In genomic region chr7:29251166-29251565, GRCm38 (mm10) we compare ENCODE assay signal across 19 mouse cellular contexts. TPM values are rescaled to one million over a fixed set of nuclear protein-coding genes. Genes with fewer than 3 reads are reported as not detected.
DNase-seq lines count a peak whose midpoint lies in the region; ATAC-seq lines count a peak whose summit lies in the region.
"Had no signal": no experiment of that assay in that cellular context is flagged by ENCODE, and none has a peak within 500 bp of the region (broad histone marks: within the 10 kb centered on the region; RNA-seq: fewer than 3 reads in every experiment).

No protein-coding gene starts in this region.

- H3K9ac ChIP-seq in stomach, embryonic 15.5 days, result no peak overlapping the region
- H3K9ac ChIP-seq: forebrain, embryonic 13.5 days; limb, embryonic 13.5 days had no signal

- peak overlapping the region; percentile 40 for H3K27ac ChIP-seq in stomach, embryonic 15.5 days
- H3K27ac ChIP-seq: embryonic facial prominence, embryonic 10.5 days; forebrain, embryonic 13.5 days; hindbrain, postnatal 0 days; kidney, postnatal 0 days; limb, embryonic 13.5 days had no signal

- H3K4me3 ChIP-seq in stomach, embryonic 15.5 days (replicated peaks), result no peak overlapping the region
- H3K4me3 ChIP-seq: embryonic facial prominence, embryonic 10.5 days; forebrain, embryonic 13.5 days; limb, embryonic 13.5 days had no signal

- H3K9me3 ChIP-seq in stomach, embryonic 15.5 days, result no peaks in the 10 kb centered on the region
- H3K9me3 ChIP-seq: embryonic facial prominence, embryonic 10.5 days; forebrain, embryonic 13.5 days; limb, embryonic 13.5 days had no signal

- H3K4me1 ChIP-seq in stomach, embryonic 15.5 days, result peaks cover 27% of the 10 kb centered on the region

- 53% methylated on average over 3 of the region's 3 CpGs for WGBS in stomach, embryonic 15.5 days

- H3K27me3 ChIP-seq in stomach, embryonic 15.5 days (replicated peaks), result no peaks in the 10 kb centered on the region; the same call in 1 of the 2 replicates
- H3K27me3 ChIP-seq: CH12.LX had no signal

- DNase-seq in induced T-regulatory cell, adult 2 months (ENCODE audit: low read depth), result peak; percentile 44
- peak; percentile 65 for DNase-seq in thymus, postnatal 25 days
- DNase-seq in cerebellum, postnatal 25 days, result no peak
- DNase-seq in right cerebral cortex, postnatal 25 days, result no peak
- DNase-seq in layer of hippocampus, postnatal 14 days (ENCODE audit: low spot score in 2 of 2), result no peak
- DNase-seq: adrenal gland, postnatal 10 days; cerebellum, adult 11 months; cerebellum, postnatal 36 days; layer of hippocampus, adult 9-11 months; lung, postnatal 10 days had no signal

- no peak overlapping the region for H3K4me2 ChIP-seq in stomach, embryonic 15.5 days
- H3K4me2 ChIP-seq: forebrain, embryonic 13.5 days; limb, embryonic 13.5 days had no signal

- H3K36me3 ChIP-seq in stomach, embryonic 15.5 days, result no peaks in the 10 kb centered on the region; the same call in 1 of the 2 replicates

- ATAC-seq in CD4-positive, CD25-positive, alpha-beta regulatory T cell, adult 4 months, result peak; percentile 47
- ATAC-seq in stomach, embryonic 15.5 days (ENCODE audit: insufficient read depth, low FRiP score, low read depth), result peak; percentile 40; the same call in 1 of the 2 replicates
- ATAC-seq: forebrain, embryonic 13.5 days; hindbrain, postnatal 0 days; midbrain, embryonic 16.5 days had no signal

RNA-seq across cellular contexts. Expression of gene 2200002D01Rik, which starts 2.9 kb away (rescaled TPM):
- 1 to 10 TPM; 1.0 to 1.6 TPM for polyA plus RNA-seq in CD4-positive, CD25-positive, alpha-beta regulatory T cell, adult 4 months (2017; shearing (Covaris generic))
- 67.4 and 70.6 TPM in 2 replicates for polyA plus RNA-seq in stomach, embryonic 15.5 days (2015; fragmentation: Nextera tagmentation; extraction: Ambion mirVana)
- not detected for total RNA-seq in layer of hippocampus, postnatal 14 days (2021)
- total RNA-seq: hindbrain, postnatal 0 days had no signal

RNA-seq across cellular contexts. Expression of gene Yif1b, which starts 13.0 kb away (rescaled TPM):
- 10 to 100 TPM; 58.4 to 71.7 TPM for polyA plus RNA-seq in CD4-positive, CD25-positive, alpha-beta regulatory T cell, adult 4 months (2017; shearing (Covaris generic))
- 83.7 and 85.8 TPM in 2 replicates for polyA plus RNA-seq in stomach, embryonic 15.5 days (2015; fragmentation: Nextera tagmentation; extraction: Ambion mirVana)
- total RNA-seq in layer of hippocampus, postnatal 14 days (2021), result 10 to 100 TPM; 42.3 to 49.5 TPM

RNA-seq across cellular contexts. Expression of gene Kcnk6, which starts 18.9 kb away (rescaled TPM):
- polyA plus RNA-seq in CD4-positive, CD25-positive, alpha-beta regulatory T cell, adult 4 months (2017; shearing (Covaris generic)), result 1 to 10 TPM; 2.5 to 5.3 TPM
- 1.6 and 1.9 TPM in 2 replicates for polyA plus RNA-seq in stomach, embryonic 15.5 days (2015; fragmentation: Nextera tagmentation; extraction: Ambion mirVana)
- 1 to 10 TPM; 2.9 to 3.8 TPM for total RNA-seq in layer of hippocampus, postnatal 14 days (2021)

RNA-seq across cellular contexts. Expression of gene Spint2, which starts 30.5 kb away (rescaled TPM):
- 10 to 100 TPM; 71.7 to 73.2 TPM for polyA plus RNA-seq in CD4-positive, CD25-positive, alpha-beta regulatory T cell, adult 4 months (2017; shearing (Covaris generic))
- 525 and 574 TPM in 2 replicates for polyA plus RNA-seq in stomach, embryonic 15.5 days (2015; fragmentation: Nextera tagmentation; extraction: Ambion mirVana)
- 10 to 100 TPM; 16.0 to 27.0 TPM for total RNA-seq in layer of hippocampus, postnatal 14 days (2021)

RNA-seq across cellular contexts. Expression of gene Catsperg1, which starts 37.3 kb away (rescaled TPM):
- under 1 TPM; 0.44 to 0.56 TPM for polyA plus RNA-seq in CD4-positive, CD25-positive, alpha-beta regulatory T cell, adult 4 months (2017; shearing (Covaris generic))
- 0.60 and 1.2 TPM in 2 replicates for polyA plus RNA-seq in stomach, embryonic 15.5 days (2015; fragmentation: Nextera tagmentation; extraction: Ambion mirVana)
- total RNA-seq in layer of hippocampus, postnatal 14 days (2021), result 1 to 10 TPM; 1.6 to 1.8 TPM

Comparison
In these comparisons a context has a peak if more than half of its experiments do, and no peak if none do; other contexts are left out.
1. DNase-seq: peak in induced T-regulatory cell, adult 2 months (single experiment) and thymus, postnatal 25 days (single experiment); none in cerebellum, postnatal 25 days (0 of 2), right cerebral cortex, postnatal 25 days (single experiment) and layer of hippocampus, postnatal 14 days (0 of 2).
2. RNA of gene 2200002D01Rik, which starts 2.9 kb away (polyA plus RNA-seq): 67.4 to 70.6 TPM in stomach, embryonic 15.5 days; 1.0 to 1.6 TPM in CD4-positive, CD25-positive, alpha-beta regulatory T cell, adult 4 months; every median in the first group is over 10 times any median in the second.